Mouse (Mus musculus) kidney, adult 18-20 months (tissue): ENCODE results near the gene Ticam1.

Source experiments
- DNase-seq: peaks from one replicate; pipeline ENCODE4 v3.0.0; 2021

The Ticam1 gene

DNA sequence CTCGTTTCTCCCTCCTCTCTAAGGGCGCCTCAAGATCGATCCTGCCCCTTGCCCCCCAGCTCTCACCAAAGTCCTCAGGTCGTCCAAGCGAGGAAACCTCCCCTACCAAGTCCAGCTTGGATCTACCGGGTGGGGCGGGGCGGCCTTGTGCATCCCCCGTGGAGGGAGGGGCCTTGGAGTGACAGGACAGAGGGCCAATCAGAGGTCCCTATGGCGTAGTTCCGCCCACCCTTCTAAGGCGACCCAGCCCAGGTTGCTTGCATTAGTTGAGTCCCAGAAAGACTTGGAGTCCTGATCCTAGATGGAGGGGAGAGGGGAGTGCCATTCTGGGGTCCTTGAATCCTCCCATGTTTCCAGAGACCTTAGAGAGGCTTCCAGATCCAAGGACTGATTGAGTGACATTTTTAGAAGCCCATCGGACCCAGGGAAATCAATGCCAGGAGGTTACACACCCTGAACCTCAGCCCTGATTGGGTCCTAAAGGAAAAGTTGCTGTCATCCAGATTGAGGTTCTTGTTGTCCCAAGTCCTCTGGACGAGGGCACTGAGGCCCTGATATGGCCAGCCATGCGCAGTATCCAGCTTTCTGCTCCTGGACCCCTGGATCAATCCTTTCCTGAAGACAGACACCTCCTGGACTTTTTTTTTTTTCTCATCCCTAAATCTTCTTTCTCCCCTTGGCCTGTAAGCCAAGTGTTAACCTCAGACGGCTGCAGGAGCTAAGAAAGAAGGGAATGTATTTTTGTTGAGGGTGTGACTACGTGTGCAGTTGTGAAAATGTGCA lies 14.0 kb upstream of the Ticam1 start:
- peak; percentile 99 for DNase-seq

DNA sequence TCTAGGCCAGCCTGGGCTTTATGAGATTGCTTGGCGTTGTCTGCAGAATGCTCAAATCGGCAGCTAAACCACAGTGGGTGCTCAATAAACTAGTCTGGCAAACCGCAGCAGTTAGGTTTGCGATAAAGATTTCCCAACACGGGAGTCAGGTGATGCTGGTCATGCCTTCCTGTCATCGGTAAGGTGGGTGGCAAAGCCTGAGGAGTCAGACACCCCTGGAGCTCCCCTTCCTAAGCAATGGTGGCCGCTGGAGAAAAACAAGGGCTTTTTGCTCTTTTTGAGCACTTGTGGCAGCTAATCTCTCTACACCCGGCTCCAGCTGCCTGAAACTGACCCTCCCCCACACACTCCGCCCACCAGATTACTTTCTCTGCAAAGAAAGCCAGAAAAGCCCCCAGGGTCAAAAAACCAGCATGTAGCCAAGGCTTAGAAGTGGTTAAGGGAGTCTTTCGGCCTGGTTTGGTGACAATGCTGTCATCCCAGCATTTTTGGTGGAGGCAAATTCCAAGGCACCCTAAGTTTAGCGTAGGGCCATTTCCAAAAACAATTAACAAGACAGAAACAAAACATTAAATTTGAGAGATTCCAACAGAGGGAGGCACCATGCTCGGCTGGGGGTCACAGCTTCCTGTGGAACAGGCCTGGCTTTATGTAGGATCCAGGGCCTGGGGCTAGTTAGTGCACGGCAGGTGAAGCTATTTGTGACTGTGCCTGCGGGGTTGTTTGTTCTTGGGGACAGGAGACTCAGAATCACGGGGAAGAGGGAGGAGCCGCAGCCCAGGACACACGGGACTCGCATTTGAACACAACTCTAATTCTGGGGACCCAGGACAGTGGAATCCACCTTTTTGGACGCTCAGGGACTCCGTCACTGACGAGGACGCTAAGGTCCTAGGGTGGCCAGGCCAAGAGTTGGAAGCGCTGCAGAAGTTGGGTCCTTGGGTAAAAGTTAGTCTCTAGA lies 13.1 kb upstream of the Ticam1 start:
- DNase-seq: peak; percentile 53

DNA sequence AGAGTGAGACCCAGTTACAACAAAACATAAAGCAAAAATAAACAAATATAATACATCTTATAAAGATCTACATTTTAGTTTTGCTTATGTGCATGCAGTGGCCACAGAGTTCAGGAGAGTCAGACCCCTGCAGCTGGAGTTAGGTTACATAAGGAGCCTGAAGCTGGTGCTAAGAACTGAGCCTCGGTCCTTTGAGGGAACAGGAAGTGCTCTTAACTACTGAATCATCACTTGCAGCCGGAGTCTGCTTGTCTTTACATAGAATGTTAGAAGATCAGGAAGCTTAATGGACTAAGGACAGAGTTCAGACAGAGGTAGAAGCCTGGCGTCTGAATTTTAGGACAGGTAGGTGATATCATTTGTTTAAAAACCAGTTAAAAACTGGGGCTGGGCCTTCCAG lies 12.3 kb upstream of the Ticam1 start:
- DNase-seq: no peak

DNA sequence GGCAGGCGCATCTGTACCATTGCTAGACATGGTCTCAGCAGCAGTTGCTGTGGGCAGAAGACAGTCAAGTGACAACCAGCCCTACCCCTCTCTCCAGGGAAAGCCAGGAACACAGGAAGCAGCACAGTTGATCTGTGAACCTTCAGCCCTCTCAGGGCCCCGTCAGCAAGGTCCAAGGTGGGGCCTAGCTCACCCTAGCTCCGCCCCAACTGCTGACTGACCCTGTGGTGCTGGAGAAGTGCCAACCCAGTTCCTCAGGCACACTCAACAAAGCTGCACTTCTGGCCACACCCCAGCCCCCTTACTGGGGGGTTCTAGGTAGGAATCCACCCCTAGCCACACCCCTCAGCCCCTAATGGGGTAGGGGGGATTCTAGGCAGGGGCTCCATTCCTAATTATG lies 11.2 kb upstream of the Ticam1 start:
- peak; percentile 62 for DNase-seq

DNA sequence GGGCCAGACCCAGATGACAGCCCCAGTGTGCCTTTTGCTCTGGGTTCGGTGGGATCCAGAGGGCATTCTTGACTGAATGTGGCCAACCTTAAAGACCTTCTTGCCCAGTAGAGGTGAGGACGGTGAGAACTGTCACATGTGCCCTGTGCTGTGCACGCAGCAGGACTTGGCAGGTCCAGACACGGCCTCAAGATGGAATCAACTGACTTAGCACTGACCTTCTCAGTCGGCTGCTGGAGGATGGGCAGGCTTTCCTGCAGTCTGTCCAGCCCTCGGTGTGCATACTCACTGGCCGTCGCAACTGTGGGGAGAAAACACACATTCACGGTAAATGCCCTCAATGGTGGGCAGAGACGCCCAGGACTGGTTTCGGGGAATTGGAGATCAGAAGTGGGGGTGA lies 9.4 kb upstream of the Ticam1 start:
- DNase-seq: no peak

DNA sequence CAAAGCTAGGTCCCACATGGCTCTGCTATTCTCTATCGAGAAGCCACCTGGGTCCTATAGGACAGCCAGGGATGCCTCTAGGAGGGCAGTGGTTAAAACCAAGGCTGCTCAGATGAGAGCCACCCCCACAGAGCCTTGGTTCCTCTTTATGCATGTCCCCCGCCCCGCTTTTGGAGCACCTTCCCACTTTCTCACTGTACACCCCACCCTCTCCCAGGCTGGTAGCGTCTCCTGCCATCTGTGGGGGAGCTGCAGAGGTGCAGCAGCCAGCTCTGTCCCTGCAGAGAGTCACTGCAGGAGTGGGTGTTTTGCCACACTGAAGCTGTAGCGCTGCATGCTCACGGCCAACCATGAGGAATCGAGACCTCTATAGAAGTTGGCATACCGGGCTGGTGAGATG lies 6.7 kb upstream of the Ticam1 start:
- DNase-seq: no peak

DNA sequence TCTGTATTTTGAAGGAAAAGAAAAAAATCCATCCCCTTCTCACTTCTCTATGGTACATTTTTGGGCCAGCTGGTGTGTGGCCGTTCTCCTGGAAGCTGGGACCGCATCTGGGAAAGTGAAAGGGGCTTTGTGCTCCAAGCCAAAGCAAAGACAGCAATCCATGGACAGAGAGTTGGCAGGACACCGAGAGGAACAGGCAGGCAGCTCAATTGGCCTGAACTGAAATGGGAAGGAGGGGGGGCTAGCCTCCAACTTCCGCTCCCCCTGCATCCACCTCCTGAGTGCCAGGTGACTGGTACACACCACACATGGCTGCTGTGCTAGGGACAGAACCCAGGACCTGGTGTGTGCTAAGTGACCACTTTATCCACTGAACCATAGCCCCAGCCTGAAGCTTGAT lies 6.2 kb upstream of the Ticam1 start:
- DNase-seq: no peak

DNA sequence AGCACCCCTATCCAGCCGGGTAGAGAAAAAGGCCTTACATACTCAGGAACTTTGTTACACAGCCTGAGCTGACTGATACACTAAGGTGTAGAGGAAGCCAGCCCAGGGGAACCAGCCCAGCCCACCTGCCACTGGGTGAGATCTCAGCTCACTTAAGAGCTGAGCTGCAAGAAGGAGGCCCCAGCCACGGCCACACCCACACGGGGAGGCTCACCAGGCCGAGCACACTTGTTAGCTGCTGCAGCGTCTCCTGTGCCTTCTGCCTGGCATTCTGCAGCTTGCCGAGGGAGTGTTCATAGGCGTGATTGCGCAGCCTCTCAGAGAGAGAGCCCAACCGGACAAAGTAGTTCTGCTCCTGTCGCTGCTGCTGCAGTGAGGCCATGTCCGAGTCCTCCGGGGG lies 4.6 kb upstream of the Ticam1 start:
- no peak for DNase-seq

DNA sequence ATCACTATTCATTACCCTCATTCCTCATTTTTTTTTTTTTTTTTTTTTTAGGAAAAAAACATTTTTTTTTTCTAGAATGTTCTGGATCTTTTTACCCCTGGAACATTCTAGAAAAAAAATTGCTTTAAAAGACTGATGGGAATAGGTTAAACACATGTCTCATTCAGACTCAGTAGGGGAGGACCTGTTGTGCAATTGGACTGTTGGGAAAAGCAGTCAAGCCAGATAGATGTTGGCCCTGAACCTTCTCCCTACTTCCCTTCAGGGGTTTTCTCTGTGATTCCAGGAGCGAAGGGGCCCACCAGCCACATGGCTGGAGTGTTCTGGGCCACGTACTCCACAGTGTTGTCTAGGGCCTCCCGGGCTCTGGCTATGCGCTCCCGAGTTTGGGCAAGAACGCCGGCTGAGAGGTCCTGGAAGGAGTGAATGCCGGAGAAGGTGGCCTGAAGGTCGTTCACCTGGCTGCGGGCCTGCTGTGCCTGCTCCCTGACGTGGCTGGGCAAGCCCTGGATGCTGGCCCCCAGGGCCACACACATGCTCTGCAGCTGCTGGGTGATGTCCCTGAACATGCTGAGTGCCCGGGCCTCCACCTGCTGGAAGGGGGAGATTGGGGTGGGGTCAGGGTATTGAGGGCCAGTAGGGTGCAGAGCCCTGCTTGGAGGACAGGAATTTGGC lies 3.0 kb upstream of the Ticam1 start:
- peak; percentile 69 for DNase-seq

DNA sequence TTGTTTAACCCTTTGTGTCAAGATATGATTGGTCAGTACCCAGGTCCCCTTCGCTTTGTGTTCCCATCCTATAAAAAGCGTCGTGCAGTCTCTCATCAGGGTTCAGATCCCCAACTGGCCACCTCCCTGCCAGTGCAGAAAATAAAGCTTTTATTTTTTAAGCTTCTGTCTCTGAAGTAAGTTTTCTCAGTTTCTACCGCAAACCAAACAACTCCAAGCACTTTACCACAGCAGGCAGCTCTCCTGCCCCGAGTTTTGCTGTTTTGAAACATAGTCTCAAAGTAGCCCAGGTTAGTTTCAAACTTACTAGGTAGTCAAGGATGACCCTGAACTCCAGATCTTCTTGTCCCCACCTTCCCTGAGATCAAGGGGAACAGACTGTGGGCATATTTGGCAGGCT lies 1.8 kb upstream of the Ticam1 start:
- no peak for DNase-seq

DNA sequence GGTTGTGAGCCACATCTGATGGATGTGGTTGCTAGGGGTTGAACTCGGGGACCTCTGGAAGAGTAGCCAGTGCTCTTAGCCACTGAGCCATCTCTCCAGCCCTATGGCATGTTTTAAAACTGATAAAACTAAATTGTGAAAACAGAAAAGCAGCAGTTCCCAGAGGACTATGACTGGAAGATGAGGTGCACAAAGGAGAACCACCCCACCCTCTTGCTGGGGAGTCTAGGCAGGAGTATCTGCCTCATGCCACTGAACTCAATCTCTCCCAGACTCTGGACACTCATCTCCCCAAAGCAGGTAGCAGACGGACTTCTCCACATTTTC lies 944 bp upstream of the Ticam1 start:
- no peak for DNase-seq

DNA sequence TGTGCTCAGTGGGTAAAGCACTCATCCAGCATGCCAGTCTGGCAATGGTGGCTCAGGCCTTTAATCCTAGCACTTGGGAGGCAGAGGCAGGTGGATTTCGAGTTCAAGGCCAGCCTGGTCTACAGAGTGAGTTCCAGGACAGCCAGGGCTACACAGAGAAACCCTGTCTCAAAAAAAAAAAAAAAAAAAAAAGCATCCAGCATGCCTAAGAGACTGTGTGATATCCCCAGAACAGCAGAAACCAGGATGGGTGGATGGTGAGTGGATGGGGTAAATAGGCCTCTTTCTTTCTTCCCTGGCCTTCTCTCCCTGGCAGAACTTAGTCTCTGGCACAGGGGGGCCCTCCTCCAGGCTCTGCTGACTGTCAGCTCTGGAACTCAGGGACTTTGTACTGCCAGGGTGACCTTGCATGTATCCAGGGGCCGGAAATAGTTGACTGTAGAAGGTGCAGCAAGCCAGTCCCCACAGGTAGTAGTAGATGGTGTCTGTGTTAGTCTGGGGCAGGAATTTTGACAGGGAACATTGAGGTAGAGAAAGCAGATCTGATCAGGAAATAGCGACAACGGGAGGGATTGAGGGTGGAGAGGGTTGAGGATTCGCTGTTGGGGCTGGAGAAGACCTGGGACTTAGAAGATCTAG lies 625 bp downstream of the Ticam1 start:
- peak; percentile 68 for DNase-seq

DNA sequence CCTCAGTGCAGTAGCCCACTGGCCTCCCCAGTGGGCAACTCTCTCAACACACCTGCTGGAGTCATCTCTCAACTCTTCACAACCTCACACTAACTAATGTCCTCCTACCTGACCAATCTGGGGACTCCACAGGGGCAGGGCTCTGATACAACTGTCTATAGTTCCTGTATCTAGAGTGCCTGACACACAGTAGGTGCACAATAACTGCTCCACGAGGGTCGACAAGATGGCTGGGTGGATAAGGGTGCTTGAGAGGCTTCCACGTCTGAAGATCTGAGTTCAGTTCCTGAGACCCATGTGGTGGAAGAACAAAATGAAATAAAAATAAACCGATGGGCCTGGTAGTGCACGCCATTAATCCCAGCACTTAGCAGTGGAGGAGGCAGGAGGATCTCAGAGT lies 2.6 kb downstream of the Ticam1 start:
- no peak for DNase-seq

DNA sequence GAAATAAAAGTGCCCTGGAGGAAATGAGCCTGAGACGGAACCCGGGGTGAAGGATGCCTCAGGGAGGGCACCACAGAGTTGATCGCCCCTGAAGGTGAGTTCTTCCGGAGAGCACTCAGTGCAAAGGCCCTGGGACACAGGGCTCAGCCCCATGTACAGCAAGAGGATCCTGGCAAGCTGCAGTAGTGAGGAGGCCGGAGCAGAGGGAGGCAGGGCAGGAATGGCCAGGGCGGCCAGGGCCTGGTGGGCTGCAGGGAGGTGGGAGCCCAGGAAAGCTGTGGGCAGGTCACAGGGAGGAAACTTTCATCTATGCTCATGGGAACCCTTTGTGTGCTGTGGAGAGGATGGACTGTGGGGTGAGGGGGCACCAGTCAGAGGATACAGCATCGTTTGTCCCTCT lies 3.1 kb downstream of the Ticam1 start:
- no peak for DNase-seq

DNA sequence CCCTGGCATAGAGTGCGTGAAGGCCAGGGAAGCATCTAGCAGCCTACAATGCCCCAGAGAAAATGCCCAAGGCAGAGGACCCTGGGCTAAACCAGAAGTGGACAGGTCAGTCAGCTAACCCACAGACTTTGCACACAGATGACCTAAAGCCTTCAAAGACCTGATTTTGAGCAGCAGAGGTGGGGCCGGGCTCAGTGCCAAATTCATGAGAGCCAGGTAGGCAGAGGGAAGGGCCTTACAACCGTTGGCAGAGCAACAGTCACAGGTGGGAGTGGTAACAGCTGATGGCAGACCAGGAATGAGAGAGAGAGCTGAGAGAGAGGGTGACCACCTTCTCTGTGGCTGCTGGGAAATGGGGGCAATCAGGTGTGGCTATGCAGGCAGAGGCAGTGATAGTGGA lies 3.9 kb downstream of the Ticam1 start:
- DNase-seq: peak; percentile 54

DNA sequence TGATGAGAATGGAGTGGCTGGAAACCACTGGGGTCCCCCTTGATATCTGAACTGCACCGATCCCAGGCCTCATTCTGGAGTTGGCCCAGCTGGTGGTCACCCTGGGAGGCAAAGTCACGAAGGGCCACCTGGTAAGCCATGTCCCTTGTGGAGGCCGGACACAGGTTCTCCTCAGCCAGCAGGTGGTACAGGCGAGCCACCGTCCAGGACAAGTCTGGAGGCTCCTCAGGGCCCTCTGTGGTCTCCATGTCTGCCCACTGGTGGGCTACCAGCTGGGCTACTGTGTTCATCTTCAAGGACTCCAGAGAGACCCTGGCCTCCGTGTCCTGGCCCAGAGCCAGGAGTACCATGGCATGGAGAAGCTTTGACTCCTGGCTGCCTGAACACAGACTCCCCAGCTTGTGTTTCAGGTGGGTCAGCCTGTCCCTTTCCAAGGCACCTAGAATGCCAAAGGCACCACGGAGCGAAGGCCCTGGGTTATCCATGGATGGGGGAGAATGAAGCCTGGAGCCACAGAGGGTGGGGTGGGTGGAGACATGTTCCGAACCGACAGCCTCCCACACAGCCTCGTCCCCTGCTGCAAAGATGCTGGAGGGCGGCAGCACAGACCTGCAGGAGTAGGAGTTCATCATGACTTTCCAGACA lies 4.9 kb downstream of the Ticam1 start:
- no peak for DNase-seq

DNA sequence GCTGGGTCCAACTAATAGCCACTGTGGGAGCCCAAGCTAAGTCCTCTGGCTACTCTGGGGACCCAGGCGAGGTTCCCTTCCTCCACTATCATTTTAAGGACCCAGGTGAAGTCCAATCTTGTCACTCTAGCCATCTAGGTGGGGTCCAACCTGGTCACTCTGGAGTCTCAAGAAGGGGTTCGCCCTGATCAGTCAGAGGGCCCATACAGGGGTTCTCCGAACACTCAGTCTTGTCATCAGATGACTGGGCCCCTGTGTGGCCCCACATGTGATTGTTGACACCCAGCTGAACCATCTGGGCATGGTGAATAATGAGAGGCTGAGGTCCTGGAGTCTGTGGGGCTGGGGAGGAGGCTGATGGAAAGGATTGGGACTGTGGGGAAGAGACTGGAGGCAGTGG lies 6.8 kb downstream of the Ticam1 start:
- no peak for DNase-seq

DNA sequence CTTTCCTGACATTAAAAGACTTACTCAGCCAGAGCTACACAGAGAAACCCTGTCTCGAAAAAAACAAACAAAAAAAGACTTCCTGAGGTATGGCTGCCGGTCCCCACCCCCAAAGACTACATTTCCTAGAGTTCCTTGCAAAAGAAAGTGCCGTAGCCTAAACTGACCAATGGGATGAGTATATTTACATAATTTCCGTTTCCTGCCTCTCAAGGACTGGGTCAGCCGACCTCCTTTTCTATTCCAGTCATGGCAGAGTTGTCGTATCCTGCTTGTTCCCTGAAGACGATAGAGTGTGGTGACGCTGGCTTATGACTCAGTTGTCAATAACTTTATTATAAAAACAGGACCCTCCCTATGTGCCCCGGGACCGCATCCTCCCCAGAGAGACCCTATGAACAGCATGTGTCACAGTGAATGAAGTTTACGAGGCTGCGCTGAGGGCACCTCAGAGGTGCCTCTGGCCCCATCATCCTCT lies 7.4 kb downstream of the Ticam1 start:
- DNase-seq: peak; percentile 59

DNA sequence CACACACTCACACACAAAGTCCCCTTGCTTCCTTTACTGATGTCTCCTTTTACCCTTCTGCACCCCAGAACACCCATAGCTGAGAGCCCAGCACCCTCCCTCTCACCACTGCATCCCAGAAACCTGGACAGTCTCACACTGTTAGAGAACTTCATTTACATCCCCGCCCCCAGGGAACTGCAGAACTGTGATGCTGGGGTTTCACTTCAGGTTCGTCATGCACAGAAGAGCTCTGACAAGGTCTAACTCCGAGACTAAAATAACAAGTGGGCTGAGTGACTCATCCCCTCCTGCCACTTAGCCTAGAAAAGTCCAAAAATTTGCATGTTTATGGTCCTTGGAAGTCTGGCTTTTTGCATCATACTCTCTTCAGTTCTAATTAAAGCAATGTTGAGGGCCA lies 10.3 kb downstream of the Ticam1 start:
- no peak for DNase-seq

DNA sequence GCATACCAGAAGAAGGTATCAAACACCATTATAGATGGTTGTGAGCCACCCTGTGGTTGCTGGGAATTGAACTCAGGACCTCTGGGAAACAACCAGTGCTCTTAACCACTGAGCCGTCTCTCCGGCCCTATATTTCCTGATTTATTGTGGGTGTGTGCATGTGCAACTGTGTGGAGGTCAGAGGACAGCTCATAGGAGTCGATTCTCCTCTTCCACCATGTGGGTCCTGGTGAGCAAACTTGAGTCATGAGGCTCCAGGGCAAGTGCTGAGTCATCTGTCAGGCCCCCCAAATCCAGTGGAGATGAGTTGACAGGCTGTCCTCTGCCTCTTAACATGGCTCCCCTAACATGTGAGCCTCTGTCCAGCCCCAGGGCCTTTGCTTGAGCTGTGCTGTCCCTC lies 10.7 kb downstream of the Ticam1 start:
- no peak for DNase-seq

DNA sequence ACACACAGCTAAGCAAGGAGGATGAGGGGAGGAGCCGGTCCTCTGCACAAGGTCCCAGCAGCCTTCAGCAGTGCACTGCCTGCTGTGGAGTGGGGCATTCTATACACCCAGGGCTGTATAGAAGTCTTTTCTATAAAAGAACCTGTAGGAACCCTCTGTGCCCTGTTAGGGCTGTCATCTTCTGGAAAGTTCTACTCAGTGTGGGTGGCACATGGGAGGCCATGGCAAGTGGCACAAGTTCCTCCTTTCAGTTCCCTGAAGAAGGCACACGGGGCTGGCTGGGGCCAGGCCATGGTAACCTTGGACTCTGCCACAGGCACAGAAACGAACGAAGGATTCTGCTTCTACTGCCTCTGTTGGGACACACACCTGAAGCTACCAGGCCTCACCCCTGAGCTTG lies 11.6 kb downstream of the Ticam1 start:
- DNase-seq: no peak

DNA sequence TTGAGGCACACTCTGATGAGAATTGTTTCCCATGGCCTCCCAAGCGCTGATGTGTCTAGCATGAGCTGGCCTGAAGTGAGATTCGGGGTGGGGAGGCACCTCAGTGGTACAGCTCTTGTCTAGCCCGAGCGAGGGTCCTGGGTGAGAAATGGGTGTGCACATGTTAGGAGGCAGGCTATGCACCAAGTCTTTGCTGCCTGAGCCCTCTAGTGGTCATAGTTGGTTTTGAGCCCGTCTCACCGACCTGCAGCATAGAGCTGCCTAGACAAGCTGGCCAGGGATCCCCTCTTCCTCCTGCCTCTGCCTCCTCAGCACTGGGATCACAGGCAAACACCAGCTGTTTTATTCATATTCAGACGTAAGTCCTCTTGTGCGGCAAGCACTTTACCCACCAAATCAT lies 12.6 kb downstream of the Ticam1 start:
- peak; percentile 82 for DNase-seq

DNA sequence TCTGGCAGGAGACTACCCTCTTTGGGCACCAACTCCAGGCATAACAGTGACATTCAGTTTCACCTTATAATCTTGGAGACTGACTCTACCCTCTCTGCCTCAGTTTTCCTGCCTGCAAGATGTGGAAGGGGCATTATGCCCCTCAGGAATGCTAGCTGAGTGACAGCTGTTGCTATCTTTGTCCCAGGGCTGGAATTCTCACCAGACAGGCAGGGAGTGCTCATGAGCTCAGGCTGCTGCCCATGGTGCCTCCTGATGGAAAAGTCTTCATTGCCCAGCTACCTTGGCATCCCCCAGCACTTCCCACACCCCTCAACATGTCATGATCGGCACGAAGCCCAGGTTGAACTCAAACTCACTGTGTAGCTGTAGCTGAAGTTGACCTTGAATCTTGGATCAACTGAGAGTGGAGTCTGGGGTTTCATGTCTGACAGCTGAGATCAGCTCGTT lies 13.9 kb downstream of the Ticam1 start:
- DNase-seq: no peak
